Mouse (Mus musculus): Measurements from ENCODE around the gene Mmrn1.

Gene Mmrn1

GRCm38 (mm10) chr6:60993386-60994108 lies 68.8 kb downstream of the Mmrn1 start:
- DNase-seq (ENCODE audit: low read depth, low spot score): no peak

- DNase-seq (ENCODE audit: low read depth, low spot score): no peak
These were observed 69.3 kb downstream of the Mmrn1 start for GRCm38 (mm10) chr6:60994114-60994513.

DNA sequence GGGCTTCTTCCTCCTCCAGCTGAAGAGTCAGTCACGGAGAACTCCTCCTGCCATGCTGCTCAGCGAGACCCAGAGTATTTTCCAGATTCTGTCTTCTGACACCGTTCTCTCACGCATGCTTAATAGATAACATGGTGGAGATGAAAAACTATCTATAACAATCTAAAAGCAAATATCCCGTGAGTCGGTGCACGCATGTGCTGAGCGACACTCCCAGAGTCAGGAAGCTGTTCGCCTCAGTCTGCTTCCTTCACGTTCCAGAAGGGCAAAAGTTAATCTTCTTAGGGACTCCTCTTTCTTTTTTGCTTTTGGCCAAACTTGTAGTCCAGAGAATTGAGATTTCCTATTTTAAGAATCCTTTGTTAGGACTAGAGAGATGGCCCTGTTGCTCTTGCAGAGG lies 69.7 kb downstream of the Mmrn1 start:
- DNase-seq (ENCODE audit: low read depth, low spot score): no peak

- no peak for DNase-seq (ENCODE audit: low read depth, low spot score)
These were observed 70.8 kb downstream of the Mmrn1 start for GRCm38 (mm10) chr6:60995596-60995995.

DNA sequence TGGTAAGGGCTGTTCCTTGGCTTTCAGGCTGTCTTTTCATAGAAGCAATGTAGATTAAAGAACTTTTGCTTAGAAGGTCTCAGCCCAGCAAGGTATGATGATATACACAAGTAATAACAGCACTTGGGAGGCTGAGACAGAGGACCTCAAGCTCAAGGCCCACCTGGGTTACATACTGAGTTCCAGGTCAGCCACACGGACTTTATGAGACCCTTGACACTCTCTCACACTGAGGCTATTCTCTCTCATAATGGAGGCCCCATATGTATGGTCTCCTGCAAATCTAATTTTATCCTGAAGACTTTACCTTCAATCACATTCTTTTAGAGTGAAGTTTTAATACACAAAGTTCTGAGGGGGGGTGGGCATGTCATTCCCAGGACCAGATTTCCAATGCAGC lies 71.6 kb downstream of the Mmrn1 start:
- DNase-seq (ENCODE audit: low read depth, low spot score): no peak

DNA sequence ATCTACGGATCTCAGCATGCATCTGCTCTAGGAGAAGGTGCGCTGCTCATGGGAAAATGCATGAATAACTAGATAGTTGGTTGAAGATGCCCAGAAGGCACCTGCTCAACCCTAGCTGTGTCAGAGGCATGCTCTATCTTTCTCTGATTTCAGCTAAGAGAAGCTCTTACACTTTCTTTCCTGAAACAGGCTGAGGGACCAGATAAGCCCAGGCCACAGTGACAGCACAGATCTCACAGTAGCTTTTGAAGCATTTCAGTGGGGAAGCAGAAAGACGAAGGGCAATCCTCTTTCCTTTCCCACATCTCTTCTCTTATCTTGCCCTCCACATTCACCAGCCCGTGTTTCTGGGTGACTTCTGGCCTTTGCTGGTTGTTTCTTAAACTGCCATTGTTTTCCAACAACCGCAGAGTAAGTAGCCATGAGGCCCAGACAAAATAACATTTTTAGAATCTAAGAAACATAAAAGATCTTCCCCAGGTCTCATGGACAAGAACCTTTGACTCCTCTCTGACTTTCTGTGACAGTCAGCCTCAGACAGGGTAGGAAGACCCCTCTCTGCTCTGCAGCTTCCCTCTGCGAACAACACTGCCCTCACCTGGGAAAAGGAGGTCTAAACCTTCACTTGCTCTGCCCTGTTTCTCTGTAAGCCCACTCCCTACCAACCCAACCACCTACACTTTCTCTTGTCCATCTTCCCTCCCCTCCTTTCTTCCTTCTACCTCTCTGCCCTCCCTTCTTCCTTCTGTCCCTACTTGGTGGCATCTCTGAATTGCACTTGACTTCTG lies 76.4 kb downstream of the Mmrn1 start:
- DNase-seq (ENCODE audit: low read depth, low spot score): no peak

DNA sequence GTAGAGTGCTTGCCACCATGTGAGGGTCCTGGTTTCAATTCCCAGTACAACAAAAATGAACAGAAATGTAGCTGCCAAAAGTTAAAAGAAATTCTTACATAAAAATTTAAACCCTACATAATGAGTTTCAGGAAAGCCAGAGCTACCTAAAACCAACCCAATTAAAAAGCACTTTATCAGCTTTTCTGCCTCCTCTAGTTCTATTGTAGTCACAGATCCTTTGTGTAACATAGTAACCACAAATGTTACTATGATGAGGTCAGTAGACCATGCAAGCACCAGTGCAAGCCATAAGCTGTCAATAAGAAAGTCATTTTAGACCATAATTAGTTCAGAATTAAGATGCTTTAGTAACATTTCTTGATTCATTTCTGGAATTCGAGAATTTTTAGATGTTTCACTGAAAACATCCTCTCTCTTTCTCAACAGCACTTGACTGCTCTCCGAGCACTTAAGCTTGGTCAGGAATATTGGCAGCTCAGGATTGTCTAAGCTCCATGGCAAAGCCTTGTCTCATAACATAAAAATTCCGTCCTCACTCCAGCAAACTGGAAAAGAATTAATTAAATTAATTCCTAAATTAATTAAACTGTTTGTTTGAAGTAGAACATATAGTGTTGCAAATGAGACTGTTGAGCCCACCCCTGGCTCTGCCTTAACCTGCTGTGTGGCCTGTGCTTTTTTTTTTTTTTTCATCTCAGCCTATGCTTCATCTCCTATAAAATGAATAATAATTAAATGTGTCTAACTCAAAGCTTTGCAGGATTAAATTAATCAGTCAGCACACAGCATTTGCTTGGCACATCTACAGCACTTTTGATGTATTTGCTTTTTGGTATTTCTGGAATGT lies 79.4 kb downstream of the Mmrn1 start:
- DNase-seq (ENCODE audit: low read depth, low spot score): no peak

DNA sequence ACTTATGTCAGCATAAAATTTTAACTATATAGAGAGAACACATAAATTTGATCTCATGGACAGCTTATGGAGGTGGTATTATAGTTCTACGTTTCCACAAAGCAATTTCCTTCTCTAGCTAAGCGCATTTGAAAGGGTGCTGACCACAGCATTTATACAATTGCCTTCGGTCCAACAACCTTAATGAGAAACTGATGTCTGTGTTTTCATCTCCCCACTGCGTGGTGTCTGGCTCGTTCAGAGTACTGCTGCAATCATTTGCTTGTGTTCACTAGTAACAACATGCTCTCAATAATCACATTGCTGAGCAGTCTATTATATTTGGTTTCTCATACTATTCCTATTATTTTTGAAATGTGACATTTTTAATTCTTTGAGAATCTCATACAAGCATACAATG lies 89.0 kb downstream of the Mmrn1 start:
- no peak for DNase-seq (ENCODE audit: low read depth, low spot score)

DNA sequence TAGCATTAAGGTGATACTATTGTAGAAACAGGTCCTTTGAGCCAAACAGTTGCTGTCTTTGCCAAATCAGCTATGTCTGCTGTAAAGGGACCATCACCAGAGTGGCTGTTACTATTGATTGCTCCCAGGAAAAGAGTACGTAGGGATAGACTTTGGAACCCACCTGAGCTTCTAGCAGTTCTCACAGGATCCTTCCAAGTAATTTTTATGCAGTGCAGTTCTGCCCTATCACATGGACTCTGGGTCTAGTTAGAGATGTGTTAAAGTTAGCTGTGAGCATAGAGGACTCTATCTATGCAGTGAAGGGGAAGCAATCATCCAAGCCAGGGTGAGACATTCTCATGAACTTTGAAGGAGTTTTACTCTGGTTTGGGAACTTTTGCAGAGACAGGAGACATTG lies 94.9 kb downstream of the Mmrn1 start:
- no peak for DNase-seq (ENCODE audit: low read depth, low spot score)

GRCm38 (mm10) chr6:61020995-61021394 lies 96.2 kb downstream of the Mmrn1 start:
- DNase-seq (ENCODE audit: low read depth, low spot score): no peak

GRCm38 (mm10) chr6:61033251-61033650 lies 108.5 kb downstream of the Mmrn1 start:
- peak; percentile 8 for DNase-seq (ENCODE audit: low read depth, low spot score)

Measured in brain, adult 2 months (tissue).